Mouse (Mus musculus): ENCODE results near the gene Kcng4.
A peak's percentile ranks its signal among the peaks of the same experiment; 100 is the strongest.

Kcng4 gene

DNA sequence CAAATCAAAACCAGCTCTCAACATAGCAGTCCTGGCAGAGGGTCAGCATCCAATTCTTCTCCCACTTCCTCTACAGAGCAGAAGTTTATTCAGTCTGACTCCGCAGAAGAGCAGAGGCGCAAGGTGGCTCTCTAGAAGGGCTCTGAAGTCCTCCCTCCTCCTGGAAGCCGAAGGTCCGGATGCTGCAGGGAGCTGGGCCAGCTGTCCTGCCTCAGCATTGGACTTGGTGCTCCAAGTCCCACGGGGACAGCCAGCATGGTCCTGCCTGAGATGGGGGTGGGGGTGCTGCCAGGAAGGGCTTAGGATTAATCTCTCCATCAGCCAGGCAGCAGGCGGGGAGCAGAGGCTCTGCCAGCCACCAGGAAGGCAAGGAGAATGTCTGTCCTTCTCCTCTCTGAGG, at the start of gene Kcng4:
TSS of gene Kcng4 (minus strand) at position 303 of the 400 bp plus-strand sequence.
- DNase-seq (ENCODE audit: low read depth) = no peak

DNA sequence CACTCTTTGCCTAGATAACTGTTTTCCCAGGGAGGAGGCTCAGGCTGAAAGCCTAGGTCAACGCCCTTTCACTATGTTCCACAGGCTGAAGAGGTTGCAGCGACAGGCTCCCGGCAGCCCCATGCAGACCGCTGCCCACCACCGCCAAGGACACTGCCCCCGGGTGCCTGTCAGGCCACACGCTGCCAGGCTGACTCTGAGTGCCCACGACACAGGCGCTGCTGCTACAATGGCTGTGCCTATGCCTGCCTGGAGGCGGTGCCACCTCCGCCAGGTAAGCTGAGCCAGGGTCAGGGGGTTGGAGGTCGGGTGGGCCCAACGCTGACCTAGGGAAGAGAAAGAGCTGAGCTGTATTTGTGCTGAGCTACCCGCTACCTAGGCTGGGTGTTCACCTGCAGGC, 43.7 kb upstream of the Kcng4 start:
- DNase-seq (ENCODE audit: low read depth) = no peak

DNA sequence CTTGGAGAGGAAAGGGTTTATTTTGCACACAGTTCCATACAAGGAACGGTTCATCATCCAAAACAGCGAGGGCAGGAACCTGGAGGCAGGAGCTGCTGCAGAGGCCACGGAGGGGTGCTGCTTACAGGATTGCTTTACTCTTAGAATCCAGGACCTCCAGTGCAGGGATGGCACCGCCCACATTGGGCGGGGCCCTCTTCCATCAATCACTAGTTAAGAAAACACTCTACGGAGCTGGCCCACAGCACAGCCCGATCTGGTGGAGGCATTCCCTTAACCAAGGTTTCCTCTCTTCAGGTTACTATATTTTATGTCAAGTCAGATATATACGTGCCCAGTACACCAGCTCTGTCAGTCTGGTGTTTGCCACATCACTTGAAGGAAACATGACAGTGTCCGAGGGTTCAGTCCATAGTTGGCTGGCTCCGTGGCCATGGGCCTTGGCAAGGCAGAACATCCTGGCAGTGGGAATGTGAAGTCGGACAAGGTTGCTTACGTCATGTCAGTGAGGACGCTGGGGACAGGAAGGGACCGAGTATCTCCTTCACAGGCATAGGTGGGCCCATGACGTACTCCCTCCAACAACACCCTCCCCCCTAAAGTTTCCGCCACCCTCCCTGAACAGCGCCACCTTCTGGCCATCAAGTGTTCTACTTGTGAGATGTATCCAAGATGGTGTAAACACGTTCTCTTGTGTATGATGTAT, 42.8 kb upstream of the Kcng4 start:
- peak; percentile 35 for DNase-seq (ENCODE audit: low read depth)

DNA sequence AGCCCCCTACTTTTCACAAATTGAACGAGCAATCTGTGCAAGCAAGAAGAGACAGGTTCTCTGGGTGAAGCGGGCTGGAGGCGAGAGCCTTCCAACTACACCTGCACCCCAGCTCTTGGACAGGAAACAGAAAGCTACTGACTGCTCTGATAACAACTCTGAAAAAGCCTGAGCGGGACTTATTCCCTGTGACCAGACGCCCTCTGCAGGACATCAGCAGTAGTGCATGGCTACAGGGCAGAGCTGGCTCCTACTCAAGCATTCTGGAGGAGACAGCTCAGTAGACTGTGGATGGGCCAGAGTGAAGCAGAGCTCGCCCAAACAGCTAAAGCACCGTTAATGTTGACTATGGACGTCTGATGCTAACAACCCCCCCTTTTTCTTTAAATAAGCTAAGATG, 40.9 kb upstream of the Kcng4 start:
- DNase-seq (ENCODE audit: low read depth) = peak; percentile 96

DNA sequence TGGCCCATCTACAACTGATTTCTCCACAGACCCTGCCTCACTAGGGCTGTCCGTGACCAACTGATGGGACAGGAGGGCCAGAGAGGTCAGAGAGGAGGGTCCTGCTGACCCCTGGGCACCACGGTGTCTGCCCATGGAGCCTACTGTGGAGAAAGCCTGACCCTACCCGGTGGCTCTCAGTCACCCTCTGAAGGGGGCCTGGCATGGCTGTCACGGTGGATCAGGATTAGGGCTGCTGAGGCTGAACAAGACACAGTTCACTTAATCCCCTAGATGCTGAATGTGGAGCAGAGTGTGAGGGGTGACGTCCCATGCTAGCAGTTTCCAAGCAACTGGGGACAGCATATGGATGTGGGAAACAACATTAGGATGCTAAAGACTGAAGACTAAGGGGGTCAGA, 40.0 kb upstream of the Kcng4 start:
- DNase-seq (ENCODE audit: low read depth) = no peak

DNA sequence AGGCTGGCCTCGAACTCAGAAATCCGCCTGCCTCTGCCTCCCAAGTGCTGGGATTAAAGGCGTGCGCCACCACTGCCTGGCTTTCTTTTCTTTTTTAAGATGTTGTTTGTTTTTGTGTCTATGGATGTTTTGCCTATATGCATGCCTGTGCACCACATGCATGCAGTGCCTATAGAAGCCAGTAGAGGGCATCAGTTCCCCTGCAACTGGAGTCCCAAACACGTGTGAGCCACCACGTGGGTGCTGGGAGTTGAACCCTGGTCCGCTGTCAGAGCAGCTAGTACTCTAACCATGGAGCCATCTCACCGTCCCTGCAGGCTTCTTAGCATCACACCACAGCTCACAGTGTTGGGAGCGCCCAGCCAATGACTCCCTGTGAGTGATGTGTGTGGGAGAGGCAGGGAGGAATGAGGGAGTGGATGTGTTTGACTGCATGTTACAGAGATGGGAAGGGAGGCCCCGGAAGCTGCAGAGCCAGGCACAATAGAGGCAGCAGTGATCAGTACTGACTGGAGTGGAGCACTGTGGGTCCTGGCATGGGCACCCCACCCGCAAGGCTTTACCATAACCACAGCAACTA, 38.6 kb upstream of the Kcng4 start:
- peak; percentile 22 for DNase-seq (ENCODE audit: low read depth)

DNA sequence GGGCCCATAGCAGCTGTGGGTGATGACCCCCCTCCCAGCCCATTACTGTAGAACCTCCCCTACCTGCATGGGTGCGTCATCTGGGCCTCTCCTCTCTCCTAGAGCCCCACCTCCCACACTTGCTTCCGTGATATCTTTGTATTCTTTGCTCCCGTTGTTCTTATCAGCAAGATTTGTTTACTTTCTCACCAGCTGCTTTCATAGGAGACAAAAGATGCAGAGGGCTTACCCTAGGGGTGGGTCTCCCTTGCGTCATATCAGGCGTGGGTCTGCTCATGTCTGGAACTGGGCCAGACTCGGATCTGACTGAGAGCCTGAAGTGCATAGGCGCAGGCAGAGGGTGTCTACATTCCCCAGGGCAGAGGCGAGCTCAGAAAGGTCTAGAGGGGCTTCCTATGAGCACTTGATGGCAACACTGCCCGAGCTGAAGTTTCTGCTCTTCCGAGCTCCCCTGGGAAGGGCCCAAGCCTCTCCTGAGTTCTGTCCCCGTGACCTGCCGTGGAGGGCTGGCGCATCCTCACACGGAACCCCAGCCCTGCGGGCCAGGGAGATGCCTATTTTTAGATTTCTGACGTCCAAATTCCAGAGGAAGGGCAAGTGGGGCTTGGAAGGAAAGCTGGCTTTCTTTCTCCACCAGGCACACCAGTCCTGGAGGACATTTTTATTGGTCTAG, 35.1 kb upstream of the Kcng4 start:
- peak; percentile 60 for DNase-seq (ENCODE audit: low read depth)

DNA sequence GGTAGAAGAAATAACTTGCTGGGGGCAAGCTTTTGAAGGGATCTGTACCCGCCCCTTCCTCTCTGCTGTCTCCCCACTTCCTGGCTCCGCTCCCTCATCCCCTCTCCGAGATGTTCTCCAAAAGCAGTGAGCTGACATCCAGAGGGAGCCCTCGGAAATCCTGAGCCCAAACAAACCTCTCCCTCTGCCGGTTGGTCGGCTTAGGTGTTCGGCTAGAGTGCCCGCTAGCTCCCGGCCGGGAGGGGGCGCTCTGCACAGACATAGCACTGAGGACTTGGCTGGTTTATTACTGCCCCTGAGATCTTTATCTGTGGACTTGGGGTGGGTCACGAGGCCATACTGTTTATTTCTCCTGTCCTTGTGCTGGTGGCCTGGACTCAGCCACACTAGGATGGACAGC, 33.8 kb upstream of the Kcng4 start:
- DNase-seq (ENCODE audit: low read depth) = peak; percentile 39

DNA sequence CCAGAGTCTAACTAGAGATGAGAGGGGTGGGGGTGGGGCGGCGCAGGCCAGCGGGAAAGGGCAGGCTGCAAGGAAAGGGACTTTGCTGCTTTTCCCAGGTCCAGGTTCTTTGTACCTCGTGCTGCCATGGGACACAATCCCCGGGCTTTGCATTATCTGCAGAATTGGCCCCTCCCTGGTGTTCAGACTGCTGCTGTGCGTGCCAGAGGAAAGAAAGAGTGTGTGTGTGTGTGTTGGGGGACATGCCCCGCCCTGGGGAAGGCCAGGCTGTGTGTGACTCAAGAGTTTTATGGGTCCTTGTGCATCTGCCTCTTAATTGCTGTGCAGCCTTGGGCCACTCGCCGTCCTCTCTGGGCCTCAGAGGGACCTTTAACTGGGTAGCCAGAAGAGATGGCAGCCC, 33.0 kb upstream of the Kcng4 start:
- no peak for DNase-seq (ENCODE audit: low read depth)

DNA sequence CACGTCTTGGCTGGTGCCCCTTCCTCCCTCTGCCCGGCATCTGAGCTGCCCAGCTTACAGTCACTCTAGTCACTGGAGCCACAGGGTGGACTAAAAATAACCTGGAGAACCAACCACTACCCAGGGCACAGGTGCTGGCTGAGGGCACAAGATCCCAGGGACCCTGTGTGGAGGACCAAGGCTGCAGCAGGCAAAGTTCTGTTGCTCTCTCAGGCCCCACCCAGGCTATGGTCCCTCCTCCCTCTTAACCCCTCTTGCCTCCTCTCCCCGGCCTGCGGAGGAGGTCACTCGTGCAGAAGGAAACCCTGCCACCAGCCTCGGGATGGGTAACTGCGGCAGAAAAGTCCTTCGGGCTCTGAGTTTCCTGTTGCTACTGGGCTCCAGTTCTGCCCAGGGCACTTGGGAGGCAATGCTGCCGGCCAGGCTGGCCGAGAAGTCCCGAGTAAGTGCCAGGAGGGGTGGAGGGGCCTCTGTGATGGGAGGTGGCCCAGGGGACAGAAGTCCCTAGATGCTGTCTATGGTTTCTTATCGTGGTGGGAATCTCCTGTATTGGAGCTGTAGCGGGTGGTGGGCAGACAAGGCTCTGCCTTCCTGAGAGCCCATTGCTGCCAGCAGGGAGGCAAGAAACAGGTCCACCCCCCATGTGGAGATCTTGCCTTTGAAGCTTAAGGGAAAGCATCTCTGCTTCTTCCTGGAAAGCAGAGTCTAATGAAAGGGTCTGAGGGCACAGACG, 30.9 kb upstream of the Kcng4 start, which contains the start of gene Wfdc1:
TSS of gene Wfdc1 (plus strand) at position 147 of the 733 bp plus-strand sequence.
- DNase-seq (ENCODE audit: low read depth) = no peak

DNA sequence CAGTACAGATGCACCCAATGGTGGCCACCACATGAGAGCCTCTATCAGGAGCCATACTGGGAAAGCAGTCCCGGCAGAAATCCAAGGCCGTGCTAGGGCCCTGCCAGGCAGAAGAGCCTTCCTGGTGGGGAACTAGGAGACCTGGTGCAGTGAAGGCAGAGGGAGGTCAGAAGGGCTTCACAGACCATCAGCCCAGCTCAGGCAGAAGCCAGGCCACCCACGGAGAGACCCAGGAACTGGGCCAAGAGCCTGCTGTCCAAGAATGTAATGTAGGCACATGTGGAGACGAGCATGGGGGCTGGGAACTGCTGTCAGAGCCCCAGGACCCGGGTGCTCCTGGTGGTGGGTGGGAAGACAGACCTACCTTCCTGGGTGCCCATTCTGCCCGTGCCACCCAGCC, 29.8 kb upstream of the Kcng4 start:
- no peak for DNase-seq (ENCODE audit: low read depth)

DNA sequence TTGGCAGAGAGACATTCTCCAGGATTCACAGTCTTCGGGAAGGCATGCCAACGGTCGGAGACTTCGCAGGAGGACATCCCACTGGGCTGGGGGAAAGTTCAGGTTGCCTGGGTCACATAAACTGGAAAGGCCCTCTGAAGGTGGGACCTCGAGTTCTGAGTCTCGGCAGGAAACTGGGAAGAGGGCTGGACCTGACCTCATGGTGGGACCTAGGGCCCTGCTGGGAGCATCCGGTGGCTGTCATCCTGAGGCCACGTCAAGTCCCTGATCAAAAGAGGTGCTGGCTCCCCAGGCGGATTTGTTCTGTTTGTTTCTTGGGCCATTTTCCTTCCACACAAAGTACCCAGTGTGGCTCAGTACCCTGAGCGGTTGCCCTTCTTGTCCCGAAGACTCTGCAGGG, 28.0 kb upstream of the Kcng4 start:
- no peak for DNase-seq (ENCODE audit: low read depth)

DNA sequence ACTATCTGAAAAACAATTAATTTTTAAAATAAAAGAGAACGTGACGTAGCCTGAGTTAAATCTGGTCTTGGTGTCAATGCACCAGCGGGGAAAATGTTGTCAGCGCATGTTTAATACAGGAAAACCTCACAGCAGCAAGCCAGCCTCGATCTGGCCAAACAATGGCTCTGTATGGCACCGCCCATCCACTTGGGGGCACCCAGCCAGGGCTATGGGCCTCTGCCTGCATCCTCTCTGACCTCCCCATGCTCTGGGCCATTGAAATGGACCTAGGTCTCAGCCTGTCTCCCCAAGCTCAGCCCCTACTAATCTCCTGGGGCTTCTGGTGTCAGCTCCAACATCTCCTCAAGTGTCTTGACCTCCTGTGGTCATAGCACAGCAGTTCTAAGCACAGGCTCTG, 26.4 kb upstream of the Kcng4 start:
- no peak for DNase-seq (ENCODE audit: low read depth)

DNA sequence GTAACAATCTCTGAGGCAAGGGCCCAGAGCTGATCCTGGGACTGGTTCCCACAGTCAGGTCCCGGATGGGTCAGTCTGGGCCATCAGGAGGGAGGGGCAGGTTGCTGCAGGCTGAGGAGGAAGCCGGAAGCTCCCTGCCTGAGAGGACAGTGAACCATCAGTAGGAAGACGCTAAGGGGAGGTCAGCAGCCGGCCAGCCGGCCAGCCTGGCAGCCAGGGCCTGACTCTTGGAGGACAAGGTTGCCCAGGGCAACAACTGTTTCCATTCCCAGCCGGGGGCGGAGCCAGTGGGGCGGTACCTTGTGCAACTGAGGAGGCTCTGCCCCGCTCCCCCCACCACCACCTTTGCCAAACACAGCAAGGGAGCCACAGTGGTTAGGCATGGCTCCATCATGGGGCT, 25.6 kb upstream of the Kcng4 start:
- DNase-seq (ENCODE audit: low read depth) = peak; percentile 72

DNA sequence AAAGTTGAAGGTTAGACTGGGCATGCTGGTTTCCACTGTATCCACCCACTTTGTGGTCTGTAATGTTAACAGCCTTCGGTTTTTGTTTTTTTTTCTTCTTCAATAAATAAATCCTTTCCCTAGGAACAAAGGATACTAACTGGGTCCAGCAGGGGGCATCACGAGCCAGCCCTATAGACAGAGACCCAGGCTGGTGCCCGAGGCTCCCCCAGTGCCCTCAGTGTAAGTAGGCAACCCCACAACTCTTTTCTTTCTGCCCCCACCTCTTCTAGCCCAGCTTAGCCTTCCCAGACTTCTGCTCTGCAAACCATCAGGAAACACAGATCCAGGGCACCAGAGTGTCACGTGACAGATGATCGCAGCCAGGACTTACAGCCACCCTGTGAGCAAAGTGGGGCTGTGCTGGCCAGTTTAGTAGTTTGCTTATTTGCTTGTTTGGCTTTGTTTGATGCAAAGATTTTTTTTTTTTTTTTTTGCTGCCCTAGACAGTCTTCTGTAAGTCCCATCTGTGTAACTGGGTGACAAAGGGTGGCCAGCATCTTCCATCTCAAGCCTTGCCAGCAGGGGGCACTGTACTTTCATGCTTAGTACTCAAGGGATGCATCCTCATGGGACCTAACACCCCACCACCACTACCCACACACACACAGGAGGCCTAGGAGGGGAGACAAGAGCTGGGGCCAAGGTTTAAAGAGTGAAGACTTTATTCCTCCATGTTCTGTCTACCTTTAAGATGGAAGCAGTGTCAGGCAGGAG, 21.4 kb upstream of the Kcng4 start:
- DNase-seq (ENCODE audit: low read depth) = peak; percentile 67

DNA sequence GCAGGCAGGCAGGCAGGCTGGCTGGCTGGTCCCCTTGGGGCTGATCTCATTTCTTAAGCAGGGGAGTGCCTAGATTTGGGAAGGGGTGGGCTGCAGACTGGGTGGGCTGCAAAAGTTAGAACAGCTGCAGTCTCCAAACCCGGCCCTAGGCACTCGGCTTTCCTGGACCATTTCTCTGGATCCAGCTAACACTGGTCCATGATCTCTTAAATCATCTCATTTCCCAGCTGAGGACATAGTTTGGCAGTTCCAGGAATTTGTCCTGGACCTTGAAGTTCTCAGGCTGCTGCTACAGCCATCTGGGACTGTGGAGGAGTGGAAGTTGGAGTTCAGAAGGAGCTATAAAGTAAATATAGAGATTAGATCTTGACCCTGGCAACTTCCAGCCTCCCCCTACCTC, 15.8 kb upstream of the Kcng4 start:
- no peak for DNase-seq (ENCODE audit: low read depth)

DNA sequence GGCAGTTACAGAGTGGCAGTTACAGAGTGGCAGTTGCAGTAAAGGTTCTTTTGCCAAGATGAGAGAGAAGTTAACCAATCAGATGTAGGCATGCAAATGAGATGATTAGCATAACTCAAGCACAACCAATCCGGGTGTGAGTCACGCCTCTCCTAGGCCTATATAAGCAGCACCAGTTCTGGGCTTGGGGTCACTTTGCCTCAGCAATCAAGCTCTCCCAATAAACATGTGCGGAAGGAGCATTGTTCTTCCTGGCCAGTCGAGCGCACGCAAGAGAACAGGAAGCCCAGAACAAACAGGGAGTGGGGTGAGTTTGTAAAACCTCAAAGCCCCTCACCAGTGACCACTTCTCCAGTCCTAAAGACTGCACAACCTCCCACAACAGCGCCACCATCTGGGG, 11.4 kb upstream of the Kcng4 start:
- no peak for DNase-seq (ENCODE audit: low read depth)

DNA sequence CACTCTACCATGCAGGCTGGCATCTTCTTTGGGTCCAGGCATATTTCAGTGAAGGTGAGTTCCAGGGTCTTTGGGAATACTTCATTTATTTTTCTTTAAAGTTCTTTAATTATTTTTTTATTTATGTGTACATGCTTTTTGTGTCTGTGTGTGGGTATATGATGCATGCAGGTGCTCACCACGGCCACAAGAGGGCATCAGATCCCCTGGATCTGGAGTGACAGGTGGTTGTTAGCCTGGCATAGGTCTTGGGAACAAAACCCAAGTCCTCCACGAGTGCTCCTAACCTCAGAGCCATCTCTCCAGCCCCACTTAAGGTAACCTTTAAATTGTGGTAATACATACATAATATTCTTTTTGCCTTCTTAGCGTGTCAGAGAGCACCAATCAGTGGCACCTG, 10.7 kb upstream of the Kcng4 start:
- no peak for DNase-seq (ENCODE audit: low read depth)

DNA sequence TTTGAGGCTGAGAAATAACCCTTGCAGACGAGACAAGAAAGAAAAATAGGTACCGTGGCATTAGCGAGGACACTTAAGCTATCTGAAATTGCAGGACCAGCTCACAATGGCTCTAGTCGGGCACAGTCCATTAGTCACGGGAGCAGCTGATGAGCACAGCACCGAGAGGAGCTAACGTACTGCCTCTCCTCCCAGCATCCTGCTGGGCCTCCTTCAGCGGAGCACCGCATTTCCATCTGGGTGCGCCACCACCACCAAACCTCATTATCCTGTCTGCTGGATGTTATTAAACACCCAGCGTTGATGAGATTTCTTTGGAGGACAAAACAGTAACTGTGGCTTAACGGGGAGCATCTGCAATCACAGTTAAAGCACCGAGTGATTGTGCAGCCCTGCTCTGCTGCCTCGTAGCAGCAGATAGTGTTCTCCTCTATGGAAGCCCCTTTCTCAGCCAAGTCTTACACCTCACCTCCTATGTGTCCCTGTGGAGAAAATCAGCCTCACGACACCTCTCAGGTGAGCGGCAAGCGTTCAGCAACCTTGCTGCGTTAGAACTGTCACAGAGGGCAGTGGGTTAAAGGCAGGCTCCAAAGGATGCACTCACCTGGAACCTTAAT, 9.6 kb upstream of the Kcng4 start:
- no peak for DNase-seq (ENCODE audit: low read depth)

DNA sequence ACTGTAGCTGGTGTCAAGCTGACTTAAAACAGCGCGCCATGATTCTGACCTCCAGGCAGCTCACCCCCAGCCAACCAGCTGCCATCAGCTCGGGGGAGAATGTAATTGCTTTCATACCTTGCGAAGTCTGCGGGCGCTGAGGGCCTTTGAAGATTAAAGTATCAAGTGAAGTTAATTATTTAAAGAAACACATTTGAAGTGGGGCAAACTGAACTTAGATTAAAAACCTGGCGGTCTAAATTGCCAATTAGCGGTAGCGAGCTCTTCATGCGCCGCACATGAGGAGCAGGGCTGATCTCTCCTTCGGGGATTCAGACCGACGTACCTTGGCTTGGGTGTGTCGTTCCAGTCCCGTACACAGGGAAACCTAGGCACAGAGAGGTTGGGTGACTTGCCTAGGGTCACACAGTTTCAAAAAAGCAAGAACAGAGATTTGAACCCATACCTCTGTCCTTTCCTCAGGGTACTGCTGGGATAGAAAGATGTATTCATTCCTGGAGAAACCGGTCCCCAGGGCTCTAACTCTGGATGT, 9.0 kb upstream of the Kcng4 start:
- no peak for DNase-seq (ENCODE audit: low read depth)

DNA sequence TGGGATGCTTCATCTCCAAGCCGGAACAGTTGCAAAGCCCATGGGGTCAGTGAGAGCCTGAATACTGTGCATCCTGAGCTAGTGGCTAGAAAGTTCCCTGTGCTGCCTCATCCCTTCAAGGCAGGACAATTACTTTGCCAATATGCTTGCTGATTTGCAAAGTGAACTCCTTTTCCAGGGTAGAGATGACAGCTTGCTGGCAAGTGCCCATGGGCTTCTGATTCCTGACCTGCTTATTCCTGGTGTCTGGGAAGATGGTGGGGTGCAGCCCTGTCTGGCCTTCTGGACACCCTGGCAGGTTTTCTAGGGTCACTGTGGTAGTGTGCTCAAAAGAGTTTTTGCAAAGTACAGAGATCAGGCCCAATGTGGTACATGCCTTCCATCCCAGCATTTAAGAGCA, 7.5 kb upstream of the Kcng4 start:
- no peak for DNase-seq (ENCODE audit: low read depth)

Measured in NIH3T3 (cell line).